Mouse (Mus musculus) E14TG2a.4 (cell line): Measurements from ENCODE around the gene 4933405O20Rik.

Experiments
- CTCF ChIP-seq: conservative IDR thresholded peaks from 2 replicates; pipeline ENCODE4 v1.5.1; 2014; ENCODE audit warnings: low read length
- NANOG ChIP-seq: IDR thresholded peaks from 2 replicates; pipeline ENCODE4 v1.6.1; 2014; ENCODE audit warnings: borderline replicate concordance, low read length, mixed read lengths
- POU5F1 ChIP-seq: IDR thresholded peaks from 2 replicates; pipeline ENCODE4 v1.6.1; 2014; ENCODE audit warnings: low read length, borderline replicate concordance

DNA sequence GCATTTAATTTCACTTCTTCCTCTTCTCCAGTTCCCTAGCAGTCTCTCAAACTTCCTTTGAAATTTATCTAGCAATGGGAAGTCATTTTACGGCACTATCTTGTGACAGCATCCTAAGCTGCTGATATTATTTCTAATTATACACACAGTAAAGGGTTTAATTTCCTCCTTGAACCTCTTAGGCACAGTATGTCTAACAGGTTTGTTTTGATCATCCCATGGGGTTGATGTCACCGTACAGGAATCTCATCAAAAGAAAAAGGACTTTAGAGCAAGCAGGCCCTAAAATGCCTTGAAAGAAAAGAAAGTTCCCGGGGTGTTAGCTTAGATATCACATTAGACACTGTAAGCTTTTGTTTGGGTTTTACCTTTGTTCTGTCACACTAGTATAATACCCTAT lies 30.2 kb downstream of the 4933405O20Rik start:
- TF ChIP-seq NANOG: no peak
- no peak for TF ChIP-seq CTCF
- TF ChIP-seq POU5F1: no peak
